Mouse (Mus musculus) hindbrain, postnatal 0 days (tissue): ENCODE measurements around the gene Cyp2b10. TPM values are rescaled to one million over a fixed set of nuclear protein-coding genes. Genes with fewer than 3 reads are reported as not detected.
A peak's percentile ranks its signal among the peaks of the same experiment; 100 is the strongest.
"Not testable (repeated sequence)": the region's sequence is repeated elsewhere in the genome, so short reads cannot be mapped to it uniquely, and the experiment has no call there.

ENCODE experiments used
- ATAC-seq: fragments of 200-750 bp; cut with Nextera tagmentation; 2 replicates; pipeline ENCODE4 v1.8.0; 2017; ENCODE audit warnings: mild to moderate bottlenecking, moderate TSS enrichment, moderate library complexity
- DNase-seq: peaks from one replicate; pipeline ENCODE4 v3.0.0-alpha.2; 2015; ENCODE audit warnings: low spot score
- H3K27ac ChIP-seq: fragments of 300-500 bp; sonication (generic); 2 replicates; pipeline ENCODE4 v1.5.1; 2014; ENCODE audit warnings: mild to moderate bottlenecking
- H3K27me3 ChIP-seq: fragments of 300-500 bp; sonication (generic); 2 replicates; pipeline ENCODE4 v1.6.1; 2014; ENCODE audit warnings: low read length, mixed read lengths; ENCODE audit not compliant: insufficient read depth
- H3K36me3 ChIP-seq: fragments of 300-500 bp; sonication (generic); 2 replicates; pipeline ENCODE4 v1.6.1; 2014; ENCODE audit warnings: low read length, mixed read lengths; ENCODE audit not compliant: insufficient read depth
- H3K4me1 ChIP-seq: fragments of 300-500 bp; sonication (generic); 2 replicates; pipeline ENCODE4 v1.6.1; 2014; ENCODE audit warnings: antibody characterized with exemption, low read length, mixed read lengths; ENCODE audit not compliant: insufficient read depth
- H3K4me2 ChIP-seq: fragments of 300-500 bp; sonication (generic); 2 replicates; pipeline ENCODE4 v1.6.1; 2014; ENCODE audit warnings: low read depth, mild to moderate bottlenecking, low read length, moderate library complexity, mixed read lengths
- H3K4me3 ChIP-seq: fragments of 300-500 bp; sonication (generic); 2 replicates; pipeline ENCODE4 v1.5.1; 2014; ENCODE audit warnings: low read length
- H3K9ac ChIP-seq: fragments of 300-500 bp; sonication (generic); replicated peaks from 2 replicates; pipeline ENCODE4 v1.6.1; 2014; ENCODE audit warnings: mild to moderate bottlenecking, low read length, moderate library complexity, mixed read lengths
- H3K9me3 ChIP-seq: fragments of 300-500 bp; sonication (generic); 2 replicates; pipeline ENCODE4 v1.6.1; 2016; ENCODE audit warnings: low read length, mixed read lengths
- CTCF ChIP-seq: IDR thresholded peaks from 2 replicates; pipeline ENCODE4 v1.5.1; 2016; ENCODE audit warnings: antibody characterized with exemption, control low read depth, low read depth
- WGBS: fragments of 180-500 bp; shearing (Covaris S2); extraction: QIAGEN DNeasy Blood & Tissue Kit; methylation state at CpG from one replicate; pipeline ENCODE4 v1.1.7; 2014; 5-methylcytosine and 5-hydroxymethylcytosine counted together
- polyA plus RNA-seq: library from polyadenylated mRNA; unstranded; fragments of >200 nt; fragmentation: Nextera tagmentation; extraction: Ambion mirVana; gene quantifications from 2 replicates; pipeline ENCODE4 v1.2.1, GENCODE M21; 2015
- total RNA-seq: library from RNA; depleted of rRNA; stranded (reverse); fragments of >200 nt; gene quantifications from 2 replicates; pipeline ENCODE4 v1.2.3, GENCODE M21; 2014; rRNA removed

Gene Cyp2b10
- total and polyA plus RNA-seq, 2 experiments from 2014 or later, result not detected

- DNase-seq (no peak), ATAC-seq (no peak)
- Histone ChIP-seq H3K27me3 (no peaks in the 10 kb centered on the region), H3K4me3 (no peak overlapping the region), H3K36me3 (no peaks in the 10 kb centered on the region), H3K4me2 (no peak overlapping the region), H3K9me3 (no peaks in the 10 kb centered on the region), H3K27ac (no peak overlapping the region), H3K4me1 (no peaks in the 10 kb centered on the region), H3K9ac (no peak overlapping the region)
- no peak for TF ChIP-seq CTCF
- 67% methylated on average over 10 of the region's 10 CpGs for WGBS
Observed at GRCm38 (mm10) chr7:25904489-25904888, 7.1 kb downstream of the Cyp2b10 start.

GRCm38 (mm10) chr7:25907380-25907779 lies 10.0 kb downstream of the Cyp2b10 start:
- H3K27me3 ChIP-seq, result no peaks in the 10 kb centered on the region
- H3K4me2 ChIP-seq, result no peak overlapping the region
- H3K27ac ChIP-seq, result no peak overlapping the region
- WGBS, result 81% methylated on average over 6 of the region's 6 CpGs
- H3K4me3 ChIP-seq, result no peak overlapping the region
- DNase-seq (no peak), ATAC-seq (no peak)
- TF ChIP-seq CTCF, result no peak
- no peaks in the 10 kb centered on the region for H3K4me1 ChIP-seq
- H3K9me3 ChIP-seq, result no peaks in the 10 kb centered on the region
- H3K9ac ChIP-seq, result no peak overlapping the region
- H3K36me3 ChIP-seq, result no peaks in the 10 kb centered on the region

DNA sequence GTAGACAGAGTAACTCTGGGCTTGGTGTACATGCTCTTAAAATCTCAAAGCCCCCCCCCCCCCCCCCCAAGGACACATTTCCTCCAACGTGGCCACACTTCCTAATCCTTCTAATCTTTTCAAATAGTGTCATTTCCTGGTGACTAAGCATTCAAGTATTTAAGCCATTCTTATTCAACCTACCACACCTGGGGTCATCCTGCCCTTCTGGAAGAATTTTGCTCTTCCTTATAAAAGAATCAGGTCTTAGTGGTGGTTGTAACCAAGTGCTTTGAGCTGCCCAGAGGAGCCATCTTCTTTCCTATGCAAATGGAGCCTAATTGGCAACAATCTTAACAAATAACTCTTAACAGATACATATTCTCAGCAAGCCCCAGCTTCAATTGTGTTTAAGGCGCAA lies 12.6 kb downstream of the Cyp2b10 start:
- Histone ChIP-seq H3K9ac (no peak overlapping the region), H3K27ac (no peak overlapping the region), H3K9me3 (no peaks in the 10 kb centered on the region), H3K4me1 (no peaks in the 10 kb centered on the region), H3K27me3 (no peaks in the 10 kb centered on the region), H3K36me3 (no peaks in the 10 kb centered on the region), H3K4me2 (no peak overlapping the region), H3K4me3 (no peak overlapping the region)
- TF ChIP-seq CTCF, result no peak
- DNase-seq (no peak), ATAC-seq (no peak)
- WGBS, result 78% methylated on average over 2 of the region's 2 CpGs

DNA sequence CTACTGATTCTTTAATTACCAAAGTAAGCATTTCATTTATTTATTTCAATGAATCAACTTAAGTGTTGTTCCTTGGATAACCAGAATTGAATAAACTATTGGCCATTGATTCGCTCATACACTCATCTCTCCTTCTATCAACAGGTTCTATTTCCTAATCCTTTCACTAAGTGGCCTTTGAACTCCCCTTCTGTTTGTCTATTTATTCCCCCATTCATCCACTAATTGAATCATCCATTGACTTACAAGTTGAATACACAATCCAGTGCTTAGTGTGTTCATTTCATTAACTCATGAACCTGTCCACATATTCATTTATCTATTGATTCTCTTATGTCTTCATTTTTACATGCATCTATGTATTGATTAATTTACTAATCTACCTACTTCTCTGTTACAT lies 18.7 kb downstream of the Cyp2b10 start:
- Histone ChIP-seq H3K4me1 (no peaks in the 10 kb centered on the region), H3K27ac (no peak overlapping the region), H3K9me3 (no peaks in the 10 kb centered on the region), H3K36me3 (no peaks in the 10 kb centered on the region), H3K4me2 (no peak overlapping the region), H3K27me3 (no peaks in the 10 kb centered on the region), H3K4me3 (no peak overlapping the region), H3K9ac (no peak overlapping the region)
- no peak for TF ChIP-seq CTCF
- 85% methylated on average over 1 of the region's 1 CpGs for WGBS
- ATAC-seq (no peak), DNase-seq (no peak)

DNA sequence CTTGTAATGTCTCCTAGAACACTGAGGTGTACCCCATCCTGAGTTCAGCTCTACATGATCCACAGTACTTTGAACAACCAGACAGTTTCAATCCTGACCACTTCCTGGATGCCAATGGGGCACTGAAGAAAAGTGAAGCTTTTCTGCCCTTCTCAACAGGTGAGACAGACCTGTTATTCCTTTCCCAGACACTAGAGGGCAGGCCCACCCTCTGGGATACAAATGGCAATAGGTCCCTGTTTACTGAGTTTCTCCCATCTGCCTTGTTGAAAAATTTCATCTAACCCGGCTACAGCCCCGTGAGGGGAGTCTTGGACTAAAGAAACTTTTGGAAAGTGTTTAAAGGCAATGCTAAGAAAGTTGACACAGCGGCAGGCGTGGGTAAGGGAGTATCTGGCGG lies 19.9 kb downstream of the Cyp2b10 start:
- H3K27me3 ChIP-seq, DNase-seq, H3K4me1 ChIP-seq, H3K9ac ChIP-seq, H3K9me3 ChIP-seq, H3K4me2 ChIP-seq, H3K4me3 ChIP-seq, H3K36me3 ChIP-seq, ATAC-seq, H3K27ac ChIP-seq: not testable (repeated sequence)
- TF ChIP-seq CTCF, result 0 out of 2 replicates have a peak, but pooled peaks have one; percentile 12
- 61% methylated on average over 5 of the region's 5 CpGs for WGBS

DNA sequence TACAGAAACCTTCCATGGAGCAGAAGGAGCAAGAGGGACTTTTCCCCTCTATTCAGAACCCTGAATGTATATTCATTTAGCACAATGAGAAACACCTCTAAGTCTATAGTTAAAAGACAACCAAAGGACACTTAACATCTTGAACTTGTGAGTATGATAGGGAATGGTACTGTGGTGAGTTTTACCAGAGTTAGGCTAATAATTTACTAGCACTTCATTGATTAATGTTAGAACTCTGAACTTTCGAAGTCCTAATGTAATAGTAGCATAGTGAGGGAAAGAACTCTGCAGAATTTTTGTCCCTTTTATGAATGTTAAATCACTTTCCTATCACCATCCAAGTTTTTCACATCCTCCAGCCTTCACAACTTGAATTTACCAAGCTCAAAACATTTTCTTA lies 22.0 kb downstream of the Cyp2b10 start:
- ATAC-seq (no peak), DNase-seq (no peak)
- H3K9me3 ChIP-seq, result no peaks in the 10 kb centered on the region
- no peaks in the 10 kb centered on the region for H3K36me3 ChIP-seq
- no peaks in the 10 kb centered on the region for H3K27me3 ChIP-seq
- H3K4me3 ChIP-seq, result no peak overlapping the region
- no peak overlapping the region for H3K4me2 ChIP-seq
- H3K27ac ChIP-seq, result no peak overlapping the region
- no peaks in the 10 kb centered on the region for H3K4me1 ChIP-seq
- WGBS, result 77% methylated on average over 1 of the region's 1 CpGs
- H3K9ac ChIP-seq, result no peak overlapping the region
- TF ChIP-seq CTCF, result no peak

DNA sequence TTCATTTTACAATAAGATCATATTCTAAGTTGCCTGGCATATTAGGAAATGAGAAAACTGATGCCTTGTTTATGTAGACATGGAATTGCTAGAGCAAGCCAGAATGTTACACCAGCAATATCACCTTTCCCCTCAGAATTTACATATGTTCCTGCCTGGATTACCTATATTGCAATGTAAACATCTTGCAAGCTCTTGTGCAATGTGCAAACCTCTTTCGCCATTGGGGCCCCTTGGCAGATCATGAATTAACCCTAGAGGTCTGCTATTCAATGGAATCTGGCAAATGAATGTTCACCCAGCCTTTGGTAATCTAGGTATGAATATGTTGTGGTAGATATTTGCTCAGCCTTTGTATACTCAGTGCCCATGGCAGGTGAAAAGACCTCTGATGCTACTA lies 47.9 kb downstream of the Cyp2b10 start:
- H3K9ac ChIP-seq, result no peak overlapping the region
- no peak for DNase-seq
- H3K4me2 ChIP-seq, result no peak overlapping the region
- H3K4me1 ChIP-seq, result no peaks in the 10 kb centered on the region
- WGBS, result 77% methylated on average over 1 of the region's 1 CpGs
- no peak overlapping the region for H3K4me3 ChIP-seq
- 0 out of 2 replicates have a peak, but pooled peaks cover 3% of the 10 kb centered on the region for H3K9me3 ChIP-seq
- no peaks in the 10 kb centered on the region for H3K27me3 ChIP-seq
- no peaks in the 10 kb centered on the region for H3K36me3 ChIP-seq
- no peak for TF ChIP-seq CTCF
- no peak overlapping the region for H3K27ac ChIP-seq
- ATAC-seq, result no peak

Other genes with a start within 250 kb of the Cyp2b10 start
- 88.5 and 96.0 TPM in 2 replicates for gene Bckdha, start 238.6 kb upstream of the Cyp2b10 start, total RNA-seq
- 56.1 and 60.4 TPM in 2 replicates for gene Bckdha, start 238.6 kb upstream of the Cyp2b10 start, polyA plus RNA-seq
- 27.9 and 33.9 TPM in 2 replicates for gene Exosc5, start 238.5 kb upstream of the Cyp2b10 start, total RNA-seq
- 36.5 and 39.2 TPM in 2 replicates for gene Exosc5, start 238.5 kb upstream of the Cyp2b10 start, polyA plus RNA-seq
- gene Tmem91, start 222.5 kb upstream of the Cyp2b10 start, total RNA-seq, result 62.1 and 115 TPM in 2 replicates
- gene Tmem91, start 222.5 kb upstream of the Cyp2b10 start, polyA plus RNA-seq, result 182 and 185 TPM in 2 replicates
- 29.5 and 51.3 TPM in 2 replicates for gene B9d2, start 216.8 kb upstream of the Cyp2b10 start, total RNA-seq
- 50.8 and 55.6 TPM in 2 replicates for gene B9d2, start 216.8 kb upstream of the Cyp2b10 start, polyA plus RNA-seq
- 2.3 and 2.4 TPM in 2 replicates for gene Tgfb1, start 210.6 kb upstream of the Cyp2b10 start, total RNA-seq
- 0.76 and 0.98 TPM in 2 replicates for gene Tgfb1, start 210.6 kb upstream of the Cyp2b10 start, polyA plus RNA-seq
- 41.2 and 43.1 TPM in 2 replicates for gene Ccdc97, start 178.5 kb upstream of the Cyp2b10 start, total RNA-seq
- 23.1 and 26.6 TPM in 2 replicates for gene Ccdc97, start 178.5 kb upstream of the Cyp2b10 start, polyA plus RNA-seq
- 116 and 128 TPM in 2 replicates for gene Hnrnpul1, start 142.9 kb upstream of the Cyp2b10 start, total RNA-seq
- 43.4 and 44.6 TPM in 2 replicates for gene Hnrnpul1, start 142.9 kb upstream of the Cyp2b10 start, polyA plus RNA-seq
- gene Axl, start 108.9 kb upstream of the Cyp2b10 start, total RNA-seq, result 41.7 and 44.3 TPM in 2 replicates
- gene Axl, start 108.9 kb upstream of the Cyp2b10 start, polyA plus RNA-seq, result 24.5 and 26.8 TPM in 2 replicates
- 3.8 and 4.4 TPM in 2 replicates for gene Cyp2s1, start 80.7 kb upstream of the Cyp2b10 start, total RNA-seq
- gene Cyp2s1, start 80.7 kb upstream of the Cyp2b10 start, polyA plus RNA-seq, result 3.5 and 4.3 TPM in 2 replicates
- gene Cyp2b13, start 163.9 kb downstream of the Cyp2b10 start, total RNA-seq, result 0.10 TPM in 1 of 2 replicates, not detected in the other
- gene Cyp2b13, start 163.9 kb downstream of the Cyp2b10 start, polyA plus RNA-seq, result not detected in 2 replicates